Mouse (Mus musculus) cerebellum, adult 11 months (tissue): ENCODE data around the gene Pik3ip1.
A peak's percentile ranks its signal among the peaks of the same experiment; 100 is the strongest.

Source experiments
- DNase-seq: peaks from one replicate; pipeline ENCODE4 v3.0.0; 2022

Gene Pik3ip1

DNA sequence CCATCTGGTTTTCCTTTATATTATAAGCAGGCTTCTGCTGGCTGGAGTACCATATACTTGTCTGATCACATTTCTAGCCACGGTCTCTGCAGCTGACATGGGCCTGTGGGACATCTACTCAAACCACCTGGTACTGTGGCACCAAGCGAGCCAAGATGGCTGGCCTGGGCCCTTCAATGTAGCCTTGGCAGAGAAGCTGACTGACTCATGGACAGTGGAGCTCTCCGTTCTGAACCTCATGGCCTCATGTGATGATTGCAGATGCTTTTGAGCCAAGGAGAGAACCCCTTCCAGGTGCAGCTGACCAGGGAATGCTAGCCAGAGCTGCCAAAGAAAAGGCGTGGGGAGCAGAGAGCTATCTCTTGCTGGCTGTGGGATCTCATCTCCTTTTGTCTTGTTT is 24.4 kb upstream of the Pik3ip1 start:
- DNase-seq = no peak

DNA sequence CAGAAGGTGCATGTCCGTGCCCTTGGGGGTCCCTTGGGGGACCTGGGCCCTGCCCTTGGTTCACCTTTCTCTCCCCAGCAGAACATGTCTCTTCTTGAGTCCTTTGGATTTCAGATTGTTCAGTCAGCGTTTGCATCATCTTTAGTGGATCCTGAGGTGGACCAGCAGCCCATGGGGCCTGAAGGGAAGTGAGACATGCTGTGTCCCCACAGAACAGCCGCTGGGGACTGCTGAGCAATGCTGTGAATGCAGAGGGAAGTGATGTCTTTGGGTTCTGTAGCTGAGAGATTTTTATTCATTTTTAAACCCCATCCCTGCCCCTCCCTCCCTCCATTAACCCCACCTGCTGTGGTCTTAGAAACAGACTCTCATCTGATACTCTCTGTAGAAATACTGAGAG is 22.3 kb upstream of the Pik3ip1 start:
- no peak for DNase-seq

DNA sequence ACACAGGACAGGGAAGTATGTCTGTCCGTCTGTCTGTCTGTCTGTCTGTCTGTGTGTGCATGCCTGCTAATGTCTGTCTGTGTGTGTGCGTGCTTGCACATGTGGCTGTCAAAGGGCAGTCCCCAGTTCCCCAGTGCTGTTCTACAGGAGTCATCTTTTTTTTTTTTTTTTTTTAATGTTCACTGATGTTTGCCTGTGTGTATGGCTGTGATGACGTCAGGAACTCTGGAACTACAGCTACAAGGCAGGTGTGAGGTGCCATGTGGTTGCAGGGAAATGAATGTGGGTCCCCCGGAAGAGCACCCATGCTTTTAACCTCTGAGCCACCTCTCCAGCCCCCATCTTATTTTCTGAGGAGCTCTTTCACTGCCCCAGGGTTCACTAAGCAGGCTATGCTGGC is 20.3 kb upstream of the Pik3ip1 start:
- DNase-seq = no peak

DNA sequence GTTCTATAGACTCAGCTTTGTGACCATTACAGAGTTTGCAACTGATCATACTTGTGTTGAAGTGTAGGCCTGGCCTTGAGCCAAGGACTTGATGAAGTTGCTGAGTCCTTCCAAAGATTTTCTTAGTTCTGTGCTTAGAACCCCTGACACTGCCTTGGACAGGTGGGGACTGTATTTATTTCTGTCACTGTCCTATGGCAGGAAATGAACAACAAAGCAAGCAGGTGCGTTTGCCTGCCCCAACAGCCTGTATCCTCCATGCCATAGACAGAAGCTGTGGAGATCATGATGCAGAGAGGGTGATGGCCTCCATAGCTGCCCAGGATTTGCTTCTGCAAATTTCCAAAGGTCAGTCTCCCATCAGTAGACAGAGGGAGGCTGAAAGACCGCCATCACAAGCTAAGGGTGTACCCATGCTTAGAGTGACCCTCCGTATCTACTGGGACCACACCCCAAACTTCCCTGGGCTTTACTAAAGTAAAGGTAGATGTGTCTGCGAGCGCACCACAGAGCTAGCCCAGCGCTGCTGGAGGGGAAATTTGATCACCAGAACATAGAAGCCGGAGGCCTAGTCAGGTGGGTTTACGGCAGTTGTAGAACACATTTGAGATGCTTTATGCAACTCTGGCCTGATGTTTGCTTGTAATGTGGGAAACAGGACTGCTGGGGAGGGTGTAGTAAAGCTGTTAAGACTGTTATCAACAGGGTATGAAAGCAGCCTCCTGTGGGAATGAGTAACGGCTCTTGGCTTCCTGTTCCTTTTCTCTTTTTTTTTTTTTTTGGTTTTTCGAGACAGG is 19.2 kb upstream of the Pik3ip1 start:
- DNase-seq = no peak

DNA sequence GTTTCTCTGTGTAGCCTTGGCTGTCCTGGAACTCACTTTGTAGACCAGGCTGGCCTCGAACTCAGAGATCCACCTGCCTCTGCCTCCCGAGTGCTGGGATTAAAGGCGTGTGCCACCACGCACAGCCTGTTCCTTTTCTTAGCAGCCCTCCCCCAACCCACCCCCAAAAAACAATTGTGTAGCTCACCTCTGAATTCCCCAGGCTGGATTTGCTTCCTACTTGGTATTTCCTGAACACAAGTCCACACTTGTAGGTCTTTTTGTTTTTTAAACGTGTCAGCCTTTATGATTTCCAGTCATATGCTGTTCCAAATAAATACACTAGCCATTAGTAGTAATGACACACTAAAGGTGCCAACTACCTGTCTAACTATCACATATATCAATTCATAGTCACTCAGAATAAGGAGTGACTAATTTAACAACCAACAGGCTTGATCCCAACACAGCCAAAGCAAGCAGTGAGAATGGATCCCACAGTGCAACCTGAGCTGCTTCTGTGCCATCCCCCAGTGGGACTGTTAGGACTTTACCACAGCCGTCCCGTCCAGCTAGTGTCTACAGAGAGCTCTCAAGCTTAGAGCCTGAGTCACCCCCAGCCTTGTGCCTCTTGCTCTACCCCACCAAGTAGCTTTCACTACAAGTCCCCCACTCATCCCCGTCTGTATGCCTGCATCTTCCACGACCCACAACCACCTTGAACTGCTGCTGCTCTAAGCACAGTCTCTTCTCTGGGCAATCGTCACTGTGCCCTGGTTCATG is 18.4 kb upstream of the Pik3ip1 start:
- no peak for DNase-seq

DNA sequence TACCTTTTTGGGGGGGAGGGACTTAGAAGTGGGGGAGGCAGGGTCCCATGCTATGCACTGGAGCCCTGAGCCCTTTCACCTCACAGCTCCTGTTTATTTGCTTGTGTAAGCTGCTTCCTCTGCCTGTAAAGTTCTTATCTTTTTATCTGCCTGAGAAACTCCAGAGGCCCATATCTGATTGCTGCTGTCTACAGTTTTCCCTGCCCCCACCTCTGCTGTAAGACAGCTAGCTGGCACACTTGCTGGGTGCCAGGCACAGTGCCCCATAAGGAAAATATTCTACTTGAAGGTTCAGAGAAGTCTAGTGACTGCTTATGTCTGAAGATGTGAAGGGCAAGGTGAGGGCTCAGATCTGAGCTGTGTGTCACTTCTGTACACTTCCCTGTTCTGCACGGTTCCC is 16.9 kb upstream of the Pik3ip1 start:
- DNase-seq = no peak

DNA sequence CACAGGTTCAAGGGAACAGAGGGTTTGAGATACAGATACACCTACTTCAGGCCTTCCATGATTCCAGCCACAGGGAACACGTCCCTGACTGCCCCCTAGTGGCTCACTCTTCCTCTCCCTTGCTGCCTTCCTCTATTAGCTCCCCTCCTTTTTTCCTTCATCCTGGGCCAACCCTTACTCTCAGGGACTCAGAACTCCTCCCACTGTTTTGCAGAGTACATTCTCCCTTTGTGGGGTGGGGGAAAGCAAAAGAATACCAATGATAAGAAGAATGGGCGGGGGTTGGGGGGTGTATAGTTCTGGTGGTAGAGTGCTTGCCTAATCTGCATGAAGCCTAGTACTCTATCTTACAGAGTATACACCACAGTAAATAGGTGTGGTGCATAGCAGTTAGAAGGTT is 16.1 kb upstream of the Pik3ip1 start:
- peak; percentile 68 for DNase-seq

DNA sequence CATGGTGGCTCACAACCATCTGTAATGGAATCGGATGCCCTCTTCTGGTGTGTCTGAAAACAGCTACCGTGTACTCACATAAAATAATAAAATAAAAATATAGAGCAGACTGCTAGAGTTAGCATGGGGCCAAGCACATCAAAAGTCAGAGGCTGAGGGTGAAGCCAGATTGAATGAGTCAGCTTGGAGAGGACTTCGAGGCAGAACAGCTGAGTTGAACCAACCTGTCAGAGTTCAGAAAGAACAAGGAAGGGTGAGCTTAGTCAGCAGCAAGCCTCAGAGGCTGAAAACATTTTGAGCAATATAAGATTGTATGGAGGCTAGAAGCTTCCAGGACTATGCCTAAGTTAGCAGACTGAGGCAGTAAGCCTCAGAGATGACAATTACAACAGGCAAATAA is 11.9 kb upstream of the Pik3ip1 start:
- no peak for DNase-seq

DNA sequence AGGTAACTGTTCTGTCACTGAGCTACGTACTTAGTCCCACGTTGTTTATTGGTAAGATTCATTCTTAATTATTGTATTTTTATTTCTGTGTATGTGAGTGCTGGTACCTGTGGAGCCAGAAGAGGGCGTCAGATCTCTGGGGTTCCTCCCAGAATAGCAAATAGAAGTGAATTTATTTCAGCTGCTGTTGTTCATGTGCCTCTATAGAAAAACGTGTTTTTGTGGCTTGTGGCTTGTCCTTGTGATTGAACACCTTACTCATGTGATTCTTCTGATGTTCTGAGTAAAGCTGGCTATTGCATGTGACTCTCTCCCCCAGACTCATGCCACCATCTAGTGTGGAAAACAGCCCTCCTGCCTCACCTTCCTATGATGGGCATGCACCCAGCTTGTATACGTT is 1.9 kb upstream of the Pik3ip1 start:
- DNase-seq = no peak

DNA sequence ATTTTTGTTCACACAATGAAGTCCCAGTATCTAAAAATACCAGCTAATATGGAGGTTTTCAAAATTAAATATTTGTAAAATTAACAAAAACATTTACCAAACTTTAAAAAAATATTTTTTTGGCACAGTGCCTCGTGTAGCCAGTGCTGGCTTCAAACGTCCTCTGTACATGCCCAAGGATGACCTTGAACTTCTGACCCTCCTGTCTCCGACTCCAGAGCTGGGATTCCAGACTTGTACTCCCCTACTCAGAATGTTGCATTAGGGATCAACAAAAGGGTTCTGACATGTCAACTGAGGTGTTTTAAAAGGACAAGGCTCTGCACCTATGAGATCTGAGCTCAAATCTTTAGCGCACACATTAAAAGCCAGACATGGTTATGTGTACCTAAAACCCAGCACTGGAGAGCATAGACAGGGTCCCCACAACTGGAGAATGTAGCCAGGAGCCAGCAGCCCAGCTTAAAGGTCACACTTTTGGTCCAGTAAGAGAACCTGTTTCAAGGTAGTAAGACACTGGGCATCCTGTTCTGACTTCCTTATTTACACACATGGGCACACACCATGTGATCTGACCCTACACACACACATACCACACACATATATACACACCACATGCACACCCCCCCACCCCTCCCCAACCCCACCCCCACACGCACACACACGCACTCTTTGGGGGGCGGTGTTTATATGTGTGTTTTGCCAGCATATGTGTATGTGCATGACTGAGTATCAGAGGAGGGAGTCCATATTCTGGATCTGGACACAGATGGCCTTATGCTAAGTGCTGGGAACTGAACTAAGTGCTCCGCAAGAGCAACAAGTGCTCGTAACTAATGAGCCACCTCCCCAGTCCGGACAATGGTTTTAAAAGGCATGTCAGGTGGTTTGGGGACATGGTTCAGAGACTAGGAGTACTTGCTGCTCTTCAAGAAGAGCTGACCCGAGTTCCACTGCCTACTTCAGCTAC is 1.1 kb upstream of the Pik3ip1 start:
- DNase-seq = no peak

DNA sequence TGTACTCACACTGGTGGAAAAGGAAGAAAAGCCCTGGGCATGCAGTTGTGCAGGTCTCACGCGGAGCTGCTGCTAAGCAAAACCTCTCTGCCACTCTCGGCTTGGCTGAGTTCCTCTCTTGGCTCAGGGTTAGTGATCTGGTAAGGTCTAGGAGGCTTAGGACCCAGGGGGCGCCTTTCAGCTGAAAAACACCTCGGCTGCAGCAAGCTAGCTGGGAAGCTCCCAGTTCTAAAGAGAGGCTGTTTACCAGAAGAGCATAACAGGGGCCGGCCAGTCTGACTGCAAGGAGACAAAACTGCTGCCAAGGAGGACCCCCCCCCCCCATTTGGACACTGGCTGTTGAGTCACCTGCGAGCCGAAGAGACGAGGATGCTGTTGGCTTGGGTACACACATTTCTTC is 365 bp downstream of the Pik3ip1 start:
- peak; percentile 91 for DNase-seq

DNA sequence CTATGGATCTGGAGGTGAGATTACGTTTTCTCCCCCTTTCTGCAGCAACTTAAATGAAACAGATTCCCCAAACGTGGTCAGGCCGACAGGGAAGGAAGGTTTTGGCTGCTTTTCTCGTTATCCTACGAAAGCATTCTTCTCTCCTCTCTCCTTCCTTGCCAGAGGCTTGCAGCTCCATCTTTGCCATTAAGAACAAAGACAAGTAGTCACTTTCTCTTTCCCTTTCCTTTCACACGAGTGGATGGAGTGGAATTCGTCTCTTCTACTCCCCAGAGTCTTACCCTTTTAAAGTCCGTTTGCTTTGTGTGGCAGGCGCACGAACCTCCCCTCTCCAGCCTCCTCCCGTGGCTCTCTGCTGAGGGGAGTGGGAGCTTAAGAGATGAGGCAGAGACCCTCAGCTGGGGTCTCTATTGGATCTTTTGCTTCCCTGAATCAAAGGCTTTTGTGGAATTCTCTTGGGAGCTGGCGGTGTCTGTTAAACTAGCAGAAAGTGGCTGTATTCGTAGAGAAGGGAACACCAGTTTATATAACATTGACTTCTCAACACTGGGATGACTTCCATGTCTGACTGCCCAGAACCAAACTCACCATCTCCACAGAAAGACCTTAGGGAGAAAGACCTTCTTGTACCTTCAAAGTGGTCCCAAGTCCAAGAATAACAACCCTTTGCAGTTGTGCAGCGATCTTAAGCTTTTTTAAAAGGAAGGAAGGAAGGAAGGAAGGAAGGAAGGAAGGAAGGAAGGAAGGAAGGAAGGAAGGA is 970 bp downstream of the Pik3ip1 start:
- DNase-seq = no peak

DNA sequence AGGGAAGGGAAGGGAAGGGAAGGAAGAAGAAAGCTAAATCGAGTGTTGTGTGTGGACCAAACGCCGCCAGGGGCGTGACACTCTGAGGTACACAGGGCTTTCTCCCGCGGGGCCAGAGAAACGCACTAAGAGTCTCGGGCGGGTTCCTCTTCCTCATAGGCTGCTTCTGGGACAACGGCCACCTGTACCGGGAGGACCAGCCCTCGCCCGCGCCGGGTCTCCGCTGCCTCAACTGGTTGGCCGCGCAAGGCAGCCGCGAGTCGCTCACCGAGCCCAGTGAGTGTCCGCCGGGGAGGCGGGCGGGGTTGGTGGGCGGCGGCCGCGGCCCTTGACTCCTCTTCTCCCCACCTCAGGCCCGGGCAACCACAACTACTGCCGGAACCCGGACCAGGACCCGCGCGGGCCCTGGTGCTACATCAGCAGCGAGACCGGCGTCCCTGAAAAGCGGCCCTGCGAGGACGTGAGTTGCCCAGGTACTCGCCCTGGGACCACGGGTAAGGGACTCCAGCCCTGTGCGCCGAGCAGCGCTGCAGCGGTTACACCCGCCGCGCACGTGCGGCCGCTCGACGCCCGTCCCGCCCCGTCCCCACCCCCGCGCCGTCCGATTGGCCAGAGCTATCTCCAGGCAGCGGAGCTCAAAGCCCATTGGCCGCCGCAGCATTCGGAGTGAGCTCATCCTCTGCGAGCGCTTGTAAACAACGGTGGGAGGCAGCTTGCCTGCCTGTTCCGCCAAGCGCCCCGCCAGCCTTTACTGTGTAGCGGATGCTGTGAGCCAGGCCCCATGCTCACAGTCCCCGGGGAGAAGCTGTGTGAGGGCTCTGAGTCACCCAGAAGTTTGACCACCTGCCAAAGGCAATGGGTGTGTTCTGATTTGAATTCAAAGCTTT is 1.8 kb downstream of the Pik3ip1 start:
- peak; percentile 91 for DNase-seq

DNA sequence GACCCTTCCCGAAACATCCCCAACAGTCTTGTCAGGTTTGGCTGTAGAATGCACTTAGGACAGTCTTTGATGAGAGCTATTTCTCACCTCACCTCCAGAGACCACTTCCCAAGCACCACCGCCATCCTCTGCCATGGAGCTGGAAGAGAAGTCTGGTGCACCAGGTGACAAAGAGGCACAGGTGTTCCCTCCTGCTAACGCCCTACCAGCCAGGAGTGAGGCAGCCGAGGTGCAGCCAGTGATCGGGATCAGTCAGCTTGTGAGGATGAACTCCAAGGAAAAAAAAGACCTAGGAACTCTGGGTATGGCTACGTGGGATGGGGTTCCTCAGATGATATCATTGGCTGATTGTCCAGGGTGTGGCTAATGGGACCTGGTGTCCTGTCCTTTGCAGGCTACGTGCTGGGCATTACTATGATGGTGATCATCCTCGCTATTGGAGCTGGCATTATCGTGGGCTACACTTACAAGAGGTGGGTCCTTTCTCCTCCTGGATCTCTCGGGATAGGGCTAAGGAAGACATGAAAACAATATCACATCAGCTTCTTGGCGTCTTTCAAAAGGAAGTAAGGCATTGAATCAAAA is 3.0 kb downstream of the Pik3ip1 start:
- DNase-seq = no peak

DNA sequence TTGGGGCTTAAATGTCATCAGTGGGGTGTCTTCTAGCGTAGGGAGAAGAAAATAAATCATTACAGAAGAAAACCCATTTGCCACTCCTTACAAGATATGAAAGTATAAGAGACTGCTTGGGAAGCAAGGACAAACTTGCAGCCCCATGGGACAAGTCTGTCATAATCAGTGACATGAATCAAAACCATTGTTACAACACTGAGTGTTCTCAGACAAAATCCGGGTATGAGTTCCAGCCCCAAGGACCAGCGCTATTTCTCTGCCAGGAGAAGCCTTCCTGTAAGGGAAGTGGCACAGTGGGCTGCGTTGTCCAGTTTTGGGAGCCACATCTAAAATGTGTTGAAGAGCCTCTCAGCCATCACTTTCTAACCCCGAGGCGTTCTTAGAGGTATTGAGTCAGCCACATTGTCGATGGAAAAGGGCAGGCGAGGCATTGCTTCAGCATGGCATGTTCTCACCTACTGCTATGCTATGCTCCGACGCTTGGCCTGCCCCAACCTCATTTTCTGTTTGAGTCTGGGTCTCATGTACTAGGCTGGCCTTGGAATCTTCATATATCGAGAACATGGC is 4.0 kb downstream of the Pik3ip1 start:
- DNase-seq = no peak

DNA sequence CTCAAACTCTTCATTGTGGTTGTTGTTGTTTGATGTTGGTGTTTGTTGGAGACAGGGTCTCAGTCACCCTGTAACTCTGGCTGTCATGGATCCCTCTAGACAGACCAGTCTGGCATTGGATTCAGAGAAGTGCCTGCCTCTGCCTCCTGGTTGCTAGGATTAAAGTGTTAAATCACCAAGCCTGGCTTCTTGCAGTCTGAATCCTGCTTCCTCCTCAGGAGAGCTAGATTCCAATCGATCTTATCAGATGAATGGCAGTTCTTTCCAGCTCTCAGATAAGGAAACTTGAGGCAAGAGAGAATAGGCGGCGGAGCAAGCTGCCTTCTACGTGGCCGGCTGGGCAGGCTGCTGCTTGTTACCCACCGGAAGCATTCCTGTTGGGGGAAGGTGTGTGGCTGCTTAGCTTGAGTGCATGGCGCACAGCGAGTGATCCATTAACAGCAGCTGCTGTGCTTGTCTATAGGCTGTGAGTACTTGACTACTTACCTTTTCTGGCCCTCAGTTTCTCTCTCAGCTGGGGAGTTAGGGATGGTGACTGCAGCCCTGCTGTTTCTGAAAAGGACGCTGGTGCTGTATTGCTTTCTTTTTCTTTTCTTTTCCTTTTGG is 4.6 kb downstream of the Pik3ip1 start:
- DNase-seq = no peak

DNA sequence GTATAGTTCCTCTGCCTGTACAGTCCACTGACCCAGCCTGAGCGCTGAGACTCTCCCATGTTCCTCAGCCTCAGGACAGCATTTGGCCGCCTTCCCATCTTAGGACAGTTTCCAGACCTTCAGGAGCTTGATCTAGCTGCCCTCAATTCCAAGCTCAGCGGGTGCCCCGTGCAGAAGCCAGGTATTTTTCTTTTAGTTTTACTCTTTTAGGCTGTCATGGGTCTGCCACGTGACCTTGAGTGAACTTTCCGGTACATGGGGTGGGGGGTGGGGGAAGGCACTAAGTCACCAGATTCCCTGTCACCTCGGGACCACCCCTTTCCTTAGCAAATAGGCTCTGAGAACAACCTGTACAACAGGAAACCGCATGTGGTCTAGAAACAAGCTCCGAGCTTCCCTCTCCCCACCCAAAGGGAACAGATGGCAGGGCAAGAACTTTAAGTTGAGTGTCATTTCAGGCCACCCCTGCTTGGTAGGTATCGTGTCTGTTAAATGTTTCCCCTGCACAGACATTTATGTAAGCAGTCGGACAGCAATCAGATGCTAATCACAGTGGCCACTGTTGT is 5.5 kb downstream of the Pik3ip1 start:
- peak; percentile 88 for DNase-seq

DNA sequence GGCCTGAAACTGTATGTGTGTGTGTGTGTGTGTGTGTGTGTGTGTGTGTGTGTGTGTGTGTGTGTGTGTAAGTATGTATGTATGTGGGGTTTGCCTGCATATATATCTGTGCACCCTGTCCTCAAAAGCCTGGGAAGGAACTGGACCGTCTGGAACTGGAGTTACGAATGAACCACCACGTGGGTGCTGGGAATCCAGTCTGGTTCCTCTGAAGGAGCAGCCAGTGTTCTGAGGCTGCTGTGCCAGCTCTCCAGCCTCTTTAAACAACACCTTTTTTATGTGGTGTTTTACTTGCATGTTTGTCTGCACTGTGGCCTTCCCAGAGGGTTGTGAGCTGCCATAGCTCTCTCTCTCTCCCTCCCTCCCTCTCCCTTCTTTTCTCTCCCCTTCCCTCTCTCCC is 6.4 kb downstream of the Pik3ip1 start:
- DNase-seq = no peak

DNA sequence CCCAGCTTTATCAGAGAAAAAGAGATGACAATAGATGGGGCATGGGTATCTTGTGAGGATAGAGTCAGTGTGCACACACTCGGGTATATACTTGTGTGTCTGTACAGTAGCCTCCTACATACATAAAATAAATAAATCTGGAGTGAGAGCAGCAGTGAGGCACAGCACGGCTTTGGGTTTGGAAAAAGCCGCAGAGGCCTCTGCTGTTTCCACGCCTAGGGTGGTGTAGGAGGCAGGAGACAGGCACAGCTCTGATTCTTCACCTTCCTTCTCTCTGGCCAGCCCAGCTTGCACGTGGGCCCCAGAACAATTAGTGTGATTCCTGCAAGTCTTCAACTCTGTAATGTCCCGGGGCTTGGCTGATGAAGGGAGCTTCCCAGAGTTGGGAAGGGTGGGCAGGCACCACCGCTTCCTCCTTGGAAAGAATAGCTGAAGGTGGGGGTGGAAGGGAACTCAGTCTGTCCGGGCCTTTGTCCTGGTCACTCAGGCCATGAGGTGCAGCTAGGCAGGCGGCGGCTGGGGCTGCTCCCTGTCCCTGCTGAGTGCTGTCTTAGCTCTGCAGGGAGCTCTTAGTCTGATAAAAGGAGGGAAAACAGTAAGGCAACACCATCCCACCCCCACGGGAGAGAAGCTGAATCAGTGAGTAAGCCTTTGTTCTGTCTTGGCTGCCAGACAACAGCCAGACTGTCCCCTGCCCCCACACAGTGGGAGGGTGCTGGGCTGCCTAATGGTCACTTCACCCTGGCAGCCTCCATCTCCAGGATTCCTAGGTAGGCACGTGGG is 7.2 kb downstream of the Pik3ip1 start:
- DNase-seq = peak; percentile 82
